Mouse (Mus musculus): Measurements from ENCODE around the gene Sema3g. TPM values are rescaled to one million over a fixed set of nuclear protein-coding genes. Genes with fewer than 3 reads are reported as not detected.

Sema3g gene
- polyA plus RNA-seq, 1 experiment from 2014 or later = 5.7 TPM

DNA sequence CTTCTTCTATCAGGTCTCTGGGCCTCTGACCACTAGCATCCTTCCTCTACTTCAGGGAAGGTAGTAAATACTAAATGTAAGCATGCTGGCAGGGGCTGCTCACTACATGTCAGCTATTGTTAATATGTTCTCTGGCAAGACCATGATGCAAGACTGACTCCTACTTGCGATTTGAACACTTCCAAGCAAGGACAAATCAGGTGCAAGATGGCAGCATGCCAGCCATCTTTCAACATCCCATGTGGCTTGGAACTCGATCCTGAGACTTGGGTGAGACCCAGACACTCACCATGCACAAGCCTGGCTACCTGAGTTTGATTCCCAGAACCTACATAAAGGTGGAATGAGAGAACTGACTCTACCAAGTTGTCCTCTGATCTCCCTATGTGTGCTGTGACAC is 25.7 kb upstream of the Sema3g start:
- no peak for ATAC-seq
- 33% methylated on average over 2 of the region's 2 CpGs for WGBS
- Histone ChIP-seq H3K4me1 (ENCODE audit: insufficient read depth, low read depth, low read length) (peaks cover 23% of the 10 kb centered on the region; the same call in 1 of the 2 replicates), H3K9me3 (ENCODE audit: low read length) (no peaks in the 10 kb centered on the region), H3K4me3 (ENCODE audit: low read depth, low read length) (no peak overlapping the region), H3K27ac (ENCODE audit: low read length) (no peak overlapping the region), H3K27me3 (replicated peaks; ENCODE audit: insufficient read depth, low read length) (no peaks in the 10 kb centered on the region), H3K36me3 (ENCODE audit: insufficient read depth, low read length) (peaks cover 38% of the 10 kb centered on the region), H3K9ac (replicated peaks; ENCODE audit: low read depth) (no peak overlapping the region), H3K4me2 (replicated peaks; ENCODE audit: low read depth, low read length) (no peak overlapping the region)
- DNase-seq (ENCODE audit: low spot score) = peak; percentile 39
- TF ChIP-seq CTCF (IDR thresholded peaks at IDR 0.05) (no peak), EP300 (IDR thresholded peaks at IDR 0.05) (no peak)

DNA sequence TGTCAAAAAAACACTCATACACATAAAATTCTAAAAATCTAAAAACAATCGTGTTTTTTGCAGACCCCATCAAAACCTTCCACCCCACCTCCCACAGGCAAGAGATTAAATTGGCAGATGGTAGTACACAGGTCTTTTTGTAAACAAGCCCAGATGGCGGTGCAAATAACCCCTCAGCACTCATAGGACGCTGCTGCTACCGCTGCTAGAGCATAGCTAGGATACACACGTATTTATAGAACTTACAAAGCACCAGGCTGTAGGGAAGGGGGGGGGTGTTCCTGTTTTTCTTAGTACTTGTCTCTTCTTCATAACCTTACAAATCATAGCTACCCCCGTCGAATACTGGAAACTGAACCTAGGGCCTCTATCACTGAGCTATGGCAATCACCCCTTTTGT is 23.9 kb upstream of the Sema3g start:
- Histone ChIP-seq H3K9ac (replicated peaks; ENCODE audit: low read depth) (no peak overlapping the region), H3K4me3 (ENCODE audit: low read depth, low read length) (no peak overlapping the region), H3K27me3 (replicated peaks; ENCODE audit: insufficient read depth, low read length) (no peaks in the 10 kb centered on the region), H3K4me2 (replicated peaks; ENCODE audit: low read depth, low read length) (no peak overlapping the region), H3K27ac (ENCODE audit: low read length) (peak overlapping the region; percentile 44), H3K4me1 (ENCODE audit: insufficient read depth, low read depth, low read length) (peaks cover 24% of the 10 kb centered on the region; the same call in 1 of the 2 replicates), H3K36me3 (ENCODE audit: insufficient read depth, low read length) (peaks cover 26% of the 10 kb centered on the region), H3K9me3 (ENCODE audit: low read length) (no peaks in the 10 kb centered on the region)
- ATAC-seq (no peak), DNase-seq (ENCODE audit: low spot score) (no peak)
- WGBS = 55% methylated on average over 7 of the region's 7 CpGs
- TF ChIP-seq EP300 (IDR thresholded peaks at IDR 0.05) (no peak), CTCF (IDR thresholded peaks at IDR 0.05) (no peak)

DNA sequence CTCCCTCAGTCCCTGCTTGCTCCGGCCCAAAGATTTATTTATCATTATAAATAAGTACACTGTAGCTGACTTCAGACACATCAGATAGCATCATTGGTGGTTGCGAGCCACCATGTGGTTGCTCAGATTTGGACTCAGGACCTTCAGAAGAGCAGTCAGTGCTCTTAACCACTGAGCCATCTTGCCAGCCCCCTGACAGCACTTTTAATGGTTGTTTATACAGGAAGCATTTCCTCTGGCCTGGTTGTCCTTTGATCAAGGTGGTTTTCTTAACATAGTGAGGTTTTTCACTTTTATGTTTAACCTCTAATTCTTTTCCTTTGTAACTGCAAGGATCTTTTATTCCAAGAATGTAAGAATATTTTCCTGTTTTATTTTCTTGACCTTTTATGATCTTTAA is 23.2 kb upstream of the Sema3g start:
- Histone ChIP-seq H3K9ac (replicated peaks; ENCODE audit: low read depth) (no peak overlapping the region), H3K4me3 (ENCODE audit: low read depth, low read length) (no peak overlapping the region), H3K4me2 (replicated peaks; ENCODE audit: low read depth, low read length) (peak overlapping the region; percentile 27; the same call in 1 of the 2 replicates), H3K4me1 (ENCODE audit: insufficient read depth, low read depth, low read length) (peaks cover 18% of the 10 kb centered on the region; the same call in 1 of the 2 replicates), H3K36me3 (ENCODE audit: insufficient read depth, low read length) (peaks cover 20% of the 10 kb centered on the region), H3K9me3 (ENCODE audit: low read length) (no peaks in the 10 kb centered on the region), H3K27ac (ENCODE audit: low read length) (peak overlapping the region; percentile 84), H3K27me3 (replicated peaks; ENCODE audit: insufficient read depth, low read length) (no peaks in the 10 kb centered on the region)
- peak; percentile 25; the same call in 1 of the 2 replicates for ATAC-seq
- no peak for DNase-seq (ENCODE audit: low spot score)
- no peak for TF ChIP-seq EP300 (IDR thresholded peaks at IDR 0.05)
- TF ChIP-seq CTCF (IDR thresholded peaks at IDR 0.05) = no peak
- WGBS = 52% methylated on average over 2 of the region's 2 CpGs

DNA sequence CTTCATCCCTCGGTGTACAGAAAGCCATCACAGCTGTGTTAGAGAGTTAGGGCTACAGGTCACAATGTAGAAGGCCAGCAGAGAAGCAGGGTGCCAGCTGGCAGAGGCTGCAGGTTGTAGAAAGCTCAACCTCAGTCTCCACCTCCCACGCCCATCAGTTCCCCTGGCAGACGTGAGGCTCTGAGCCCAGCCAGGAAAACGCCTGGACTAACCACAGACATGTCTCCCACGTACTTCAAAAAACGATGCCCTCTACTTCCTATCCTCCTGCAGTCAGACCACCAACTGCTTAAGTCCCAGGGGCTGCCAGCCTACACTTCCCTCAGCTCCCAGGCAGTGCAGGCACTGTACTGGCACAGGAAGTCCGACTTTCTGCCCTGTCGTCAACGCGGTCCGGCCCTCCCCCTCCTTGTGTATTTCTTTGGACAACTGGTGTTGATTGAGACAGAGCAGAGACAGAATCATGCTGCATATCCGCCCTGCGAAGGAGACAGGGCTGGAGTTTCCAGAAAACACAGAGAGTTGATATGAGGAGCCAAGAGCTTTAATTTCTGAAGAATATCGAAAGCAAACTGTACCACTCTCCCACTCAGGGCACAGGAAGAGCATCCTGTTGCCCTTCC is 22.7 kb upstream of the Sema3g start:
- no peaks in the 10 kb centered on the region for H3K27me3 ChIP-seq (replicated peaks; ENCODE audit: insufficient read depth, low read length)
- peak; percentile 92 for DNase-seq (ENCODE audit: low spot score)
- WGBS = 31% methylated on average over 14 of the region's 14 CpGs
- peak overlapping the region; percentile 84 for H3K27ac ChIP-seq (ENCODE audit: low read length)
- peaks cover 17% of the 10 kb centered on the region for H3K36me3 ChIP-seq (ENCODE audit: insufficient read depth, low read length)
- no peak overlapping the region for H3K9ac ChIP-seq (replicated peaks; ENCODE audit: low read depth)
- H3K4me3 ChIP-seq (ENCODE audit: low read depth, low read length) = no peak overlapping the region
- peaks cover 16% of the 10 kb centered on the region; the same call in 1 of the 2 replicates for H3K4me1 ChIP-seq (ENCODE audit: insufficient read depth, low read depth, low read length)
- H3K9me3 ChIP-seq (ENCODE audit: low read length) = no peaks in the 10 kb centered on the region
- TF ChIP-seq CTCF (IDR thresholded peaks at IDR 0.05) (no peak), EP300 (IDR thresholded peaks at IDR 0.05) (peak; percentile 77)
- H3K4me2 ChIP-seq (replicated peaks; ENCODE audit: low read depth, low read length) = peak overlapping the region; percentile 27
- peak; percentile 77 for ATAC-seq

DNA sequence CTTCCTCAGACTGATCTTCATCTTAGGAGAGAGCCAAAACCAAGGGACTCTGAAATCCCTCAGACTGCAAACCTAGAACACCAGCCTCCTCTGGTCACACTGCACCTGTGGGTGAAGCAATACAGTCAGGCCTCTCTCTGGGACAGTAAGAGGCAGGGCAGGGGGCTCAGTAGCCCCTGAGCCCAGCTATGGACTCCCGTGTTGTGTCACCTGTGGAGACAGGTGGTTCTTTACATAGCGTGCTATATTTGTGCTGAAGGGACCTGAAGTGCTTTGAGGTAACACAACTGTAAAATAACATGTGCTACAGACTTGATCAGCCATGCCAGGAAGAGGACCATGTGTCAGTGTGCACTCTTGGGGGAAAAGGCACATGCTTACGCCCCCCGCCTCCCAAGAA is 22.1 kb upstream of the Sema3g start:
- no peaks in the 10 kb centered on the region for H3K27me3 ChIP-seq (replicated peaks; ENCODE audit: insufficient read depth, low read length)
- TF ChIP-seq CTCF (IDR thresholded peaks at IDR 0.05) (no peak), EP300 (IDR thresholded peaks at IDR 0.05) (no peak)
- peaks cover 11% of the 10 kb centered on the region; the same call in 1 of the 2 replicates for H3K36me3 ChIP-seq (ENCODE audit: insufficient read depth, low read length)
- peaks cover 21% of the 10 kb centered on the region; the same call in 1 of the 2 replicates for H3K4me1 ChIP-seq (ENCODE audit: insufficient read depth, low read depth, low read length)
- H3K4me2 ChIP-seq (replicated peaks; ENCODE audit: low read depth, low read length) = peak overlapping the region; percentile 27
- DNase-seq (ENCODE audit: low spot score) (no peak), ATAC-seq (no peak)
- H3K9ac ChIP-seq (replicated peaks; ENCODE audit: low read depth) = no peak overlapping the region
- 87% methylated on average over 4 of the region's 4 CpGs for WGBS
- H3K4me3 ChIP-seq (ENCODE audit: low read depth, low read length) = no peak overlapping the region
- H3K27ac ChIP-seq (ENCODE audit: low read length) = peak overlapping the region; percentile 84
- no peaks in the 10 kb centered on the region for H3K9me3 ChIP-seq (ENCODE audit: low read length)

DNA sequence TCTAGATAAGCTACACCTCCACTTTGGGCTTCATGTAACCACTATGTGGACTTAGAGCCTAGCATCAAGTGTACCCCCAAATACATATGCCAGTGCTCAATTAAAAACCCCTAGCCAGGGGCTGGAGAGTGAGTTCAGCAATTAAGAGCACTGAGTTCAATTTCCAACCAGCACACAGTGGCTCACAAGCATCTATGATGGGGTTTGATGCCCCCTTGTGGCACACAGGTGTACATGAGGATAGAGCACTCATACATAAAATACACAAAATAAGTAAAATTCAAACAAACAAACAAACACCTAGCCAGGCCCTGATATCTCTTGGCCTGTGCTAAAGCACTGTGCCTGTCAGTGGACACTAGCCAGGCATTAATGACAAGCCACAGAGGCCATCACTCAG is 21.7 kb upstream of the Sema3g start:
- Histone ChIP-seq H3K9ac (replicated peaks; ENCODE audit: low read depth) (no peak overlapping the region), H3K4me1 (ENCODE audit: insufficient read depth, low read depth, low read length) (peaks cover 21% of the 10 kb centered on the region; the same call in 1 of the 2 replicates)
- ATAC-seq = no peak

More for the DNA sequence above, 21.7 kb upstream of the Sema3g start:
- Histone ChIP-seq H3K9me3 (ENCODE audit: low read length) (no peaks in the 10 kb centered on the region), H3K27me3 (replicated peaks; ENCODE audit: insufficient read depth, low read length) (no peaks in the 10 kb centered on the region), H3K27ac (ENCODE audit: low read length) (peak overlapping the region; percentile 84), H3K36me3 (ENCODE audit: insufficient read depth, low read length) (peaks cover 8% of the 10 kb centered on the region; the same call in 1 of the 2 replicates), H3K4me2 (replicated peaks; ENCODE audit: low read depth, low read length) (no peak overlapping the region), H3K4me3 (ENCODE audit: low read depth, low read length) (no peak overlapping the region)
- DNase-seq (ENCODE audit: low spot score) = peak; percentile 63
- TF ChIP-seq EP300 (IDR thresholded peaks at IDR 0.05) (no peak), CTCF (IDR thresholded peaks at IDR 0.05) (peak; percentile 76)
